Mouse (Mus musculus) lung, postnatal 14 days (tissue): ENCODE results near the gene Fam3c.

Experiments used
- DNase-seq: peaks from one replicate; pipeline ENCODE4 v3.0.0; 2021

The Fam3c gene

GRCm38 (mm10) chr6:22356086-22356507 lies at the start of gene Fam3c:
Gene Fam3c, minus strand, starts transcription at chr6:22356243.
- peak; percentile 97 for DNase-seq

DNA sequence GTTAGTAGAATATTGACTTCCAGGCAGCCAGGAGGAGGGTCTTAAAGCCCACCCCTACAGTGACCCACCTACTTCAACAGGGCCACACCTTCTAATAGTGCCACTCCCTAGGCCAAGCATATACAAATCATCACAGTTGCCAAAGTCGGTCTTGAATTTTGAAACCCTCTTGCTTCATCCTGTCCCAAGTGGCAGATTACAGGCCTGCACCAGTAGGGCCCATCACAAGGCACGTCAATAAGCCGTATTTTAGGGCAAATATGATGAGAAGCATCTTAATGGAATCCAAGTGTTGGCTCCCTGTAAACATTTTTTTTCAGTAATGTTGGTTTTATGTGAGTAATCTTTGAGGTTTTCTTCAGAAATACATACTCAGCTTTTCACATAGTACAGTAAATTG lies 49.0 kb upstream of the Fam3c start:
- DNase-seq: no peak

GRCm38 (mm10) chr6:22403736-22404135 lies 47.7 kb upstream of the Fam3c start:
- no peak for DNase-seq

GRCm38 (mm10) chr6:22403317-22403716 lies 47.3 kb upstream of the Fam3c start:
- no peak for DNase-seq

DNA sequence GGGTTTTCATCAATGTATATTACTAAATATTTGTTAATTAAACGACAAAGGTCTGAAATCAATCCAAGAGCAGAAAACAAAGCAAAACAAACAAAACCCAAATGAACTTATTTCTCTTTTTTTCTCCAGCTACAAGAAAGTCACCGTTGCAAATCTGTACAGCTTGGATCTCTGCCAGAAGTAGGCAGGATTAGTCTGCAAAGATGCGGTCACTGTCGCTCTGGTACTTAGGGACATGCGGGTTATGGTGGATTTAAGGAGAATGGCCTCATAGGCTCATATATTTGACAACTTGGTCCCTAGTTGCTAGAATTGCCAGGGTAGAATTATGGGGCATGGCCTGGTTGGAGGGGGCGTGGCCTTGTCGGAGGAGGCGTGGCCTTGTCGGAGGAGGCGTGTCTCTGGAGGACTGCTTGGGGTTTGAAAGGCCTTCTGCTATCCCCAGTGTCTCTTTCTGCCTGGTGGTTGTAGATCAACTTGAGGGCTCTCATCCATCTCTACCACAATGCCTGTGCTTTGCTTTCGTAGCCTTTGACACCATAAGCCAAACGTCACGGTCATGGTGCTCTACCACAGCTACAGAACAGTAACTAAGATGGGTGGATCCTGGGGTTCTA lies 46.6 kb upstream of the Fam3c start:
- no peak for DNase-seq

GRCm38 (mm10) chr6:22402037-22402436 lies 46.0 kb upstream of the Fam3c start:
- DNase-seq: no peak

- no peak for DNase-seq
Observed at GRCm38 (mm10) chr6:22398079-22398774, 42.2 kb upstream of the Fam3c start.

GRCm38 (mm10) chr6:22395207-22395606 lies 39.2 kb upstream of the Fam3c start:
- no peak for DNase-seq

DNA sequence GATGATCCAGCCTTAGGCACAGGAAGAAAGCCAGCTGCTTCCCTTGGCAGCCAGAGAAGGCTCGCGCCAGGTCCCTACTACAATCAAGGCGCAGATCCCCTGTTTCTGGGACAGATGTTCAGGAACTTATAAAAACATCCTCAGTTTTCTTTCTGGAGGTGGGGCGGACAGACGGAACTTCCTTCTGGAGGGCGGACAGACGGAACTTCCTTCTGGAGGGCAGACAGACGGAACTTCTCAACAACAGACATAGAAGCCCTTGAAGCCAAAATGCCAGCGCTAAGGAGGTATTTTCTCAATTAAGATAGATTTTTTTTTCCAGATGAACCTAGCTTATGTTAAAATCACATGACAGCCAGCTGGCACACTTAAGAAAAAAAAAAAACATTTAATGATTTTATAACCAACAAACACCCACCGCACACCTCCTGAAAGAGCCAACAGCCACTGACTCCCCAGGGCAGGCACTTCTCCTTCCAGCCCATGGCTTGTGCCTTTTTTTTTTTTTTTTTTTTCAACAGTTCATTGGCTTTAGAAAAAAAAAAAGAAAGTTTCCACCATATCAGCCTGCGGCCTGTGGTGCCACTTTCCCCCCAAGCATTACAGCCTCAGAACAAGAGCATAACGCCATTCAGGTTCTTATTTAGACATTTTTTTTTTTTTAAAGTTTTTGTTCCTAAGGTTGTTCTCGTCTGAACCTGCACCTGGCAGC lies 34.8 kb upstream of the Fam3c start:
- peak; percentile 10 for DNase-seq

DNA sequence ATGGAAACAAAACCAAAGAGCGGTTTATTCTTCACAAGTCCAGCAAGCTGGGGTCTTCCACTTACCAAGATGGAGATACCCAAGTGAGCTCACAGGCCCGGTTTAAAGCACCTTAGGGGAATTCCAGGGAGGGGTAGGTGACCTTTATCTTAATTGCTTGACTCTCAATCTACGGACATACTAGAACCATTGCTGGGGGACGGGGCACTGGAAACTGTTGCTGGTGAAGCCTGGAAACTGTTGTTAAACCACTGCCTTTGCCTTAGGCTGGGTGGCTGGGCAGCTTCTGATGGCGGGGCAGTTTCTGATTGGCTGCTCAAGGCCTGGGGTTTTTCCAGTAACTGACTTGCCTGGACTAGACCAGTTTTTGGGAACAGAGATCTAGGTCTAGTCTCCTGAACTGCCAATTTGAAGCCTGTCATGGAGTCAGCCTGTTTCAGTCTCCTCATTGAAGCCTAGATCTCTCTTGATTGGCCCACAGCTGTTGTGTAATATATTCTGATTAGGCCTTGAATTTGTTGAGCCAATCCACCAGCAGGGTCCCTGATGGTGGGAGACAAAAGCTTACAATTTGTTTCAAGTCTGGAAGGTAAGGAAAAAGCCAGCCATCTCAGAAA lies 29.3 kb upstream of the Fam3c start:
- DNase-seq: no peak

DNA sequence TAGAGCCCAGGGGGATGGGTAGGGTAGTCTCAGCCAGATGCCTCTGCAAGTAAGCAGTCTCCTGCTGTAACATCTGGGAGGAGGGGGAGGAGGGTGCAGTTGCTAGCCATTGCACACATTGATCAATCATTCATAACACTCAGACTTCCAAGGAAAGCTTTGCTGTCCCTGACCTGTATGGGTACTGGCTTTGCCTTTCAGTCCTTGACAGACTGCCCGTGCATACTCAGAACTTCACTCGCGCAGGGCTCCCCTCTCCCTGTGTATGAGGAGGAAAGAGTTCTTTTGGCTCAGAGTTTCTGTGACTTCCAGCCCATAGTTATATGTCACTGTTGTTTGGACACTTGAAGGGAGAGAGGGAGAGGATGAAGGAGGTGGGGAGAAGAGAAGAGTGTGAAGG lies 24.2 kb upstream of the Fam3c start:
- DNase-seq: no peak

DNA sequence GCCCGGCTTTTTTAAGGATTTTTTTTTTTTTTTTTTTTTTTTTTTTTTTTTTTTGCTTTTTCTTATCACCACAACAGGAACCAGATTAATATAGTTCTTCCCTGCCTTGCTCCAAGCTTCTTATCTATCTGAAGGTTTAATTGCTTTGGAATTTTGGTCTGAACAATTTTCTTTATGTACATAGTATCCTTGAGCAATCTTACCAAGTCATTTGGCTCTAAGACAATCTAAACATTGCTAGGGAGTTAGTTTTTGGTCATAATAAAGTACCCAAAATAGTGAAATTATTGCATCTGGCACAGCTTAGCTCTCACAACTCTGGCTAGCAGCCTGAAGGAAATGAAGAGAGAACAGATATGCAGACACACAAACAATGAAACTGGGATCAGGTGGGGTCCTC lies 23.8 kb upstream of the Fam3c start:
- no peak for DNase-seq

GRCm38 (mm10) chr6:22378462-22378861 lies 22.4 kb upstream of the Fam3c start:
- DNase-seq: no peak

DNA sequence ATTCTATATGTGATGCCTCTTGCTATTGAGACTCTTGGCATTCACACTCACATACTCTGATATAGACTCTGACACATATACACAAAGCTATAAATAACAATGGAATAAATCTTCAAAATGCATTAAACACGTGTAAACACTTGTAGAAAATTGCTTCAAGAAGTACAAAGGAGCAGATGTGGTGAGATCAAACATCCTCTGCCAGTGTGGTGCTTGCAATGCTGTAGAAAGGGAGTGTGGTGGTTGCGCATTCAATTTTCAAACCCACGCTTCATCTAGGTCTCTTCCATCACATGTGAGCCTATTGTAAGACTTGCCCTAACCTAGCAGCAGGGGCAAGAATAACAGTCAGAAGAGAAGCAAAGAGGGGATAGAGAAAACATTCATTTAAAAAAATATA lies 18.7 kb upstream of the Fam3c start:
- DNase-seq: no peak

DNA sequence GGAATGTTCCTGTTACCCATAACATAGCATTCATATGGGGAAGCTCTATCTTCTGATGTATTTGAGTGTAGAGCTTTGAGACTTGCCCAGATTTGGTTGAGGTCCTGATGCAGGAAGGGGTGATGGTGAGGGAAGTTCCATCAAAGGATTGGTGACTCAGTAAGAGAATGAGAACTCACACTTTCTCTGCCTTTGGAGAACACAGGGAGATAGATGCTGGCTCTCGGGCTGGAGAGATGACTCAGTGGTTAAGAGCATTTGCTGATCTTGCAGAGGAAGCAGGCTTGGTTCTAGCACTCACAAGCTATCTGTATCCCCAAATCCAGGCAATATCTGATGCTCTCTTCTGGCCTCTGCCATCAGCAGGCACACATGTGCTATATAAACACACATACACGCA lies 17.4 kb upstream of the Fam3c start:
- no peak for DNase-seq

DNA sequence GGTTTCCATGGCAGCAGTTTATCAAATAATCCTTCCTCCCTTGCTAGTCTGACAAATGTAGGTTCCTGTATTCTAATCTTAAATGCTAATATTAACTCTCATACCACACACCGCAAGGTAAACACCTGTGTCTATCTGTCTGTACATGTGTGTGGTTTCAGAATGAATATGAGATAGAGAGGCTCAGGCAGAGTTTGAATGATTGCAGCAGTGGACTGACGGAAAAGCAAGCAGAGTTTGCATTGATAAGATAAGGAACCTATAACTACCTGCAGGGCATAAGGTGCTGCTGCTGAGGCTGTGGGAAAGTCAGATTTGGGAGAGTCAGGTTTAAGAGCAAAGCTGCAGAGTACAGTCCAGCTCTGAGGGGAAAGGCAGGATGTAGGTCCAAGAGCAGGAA lies 10.9 kb upstream of the Fam3c start:
- DNase-seq: no peak

DNA sequence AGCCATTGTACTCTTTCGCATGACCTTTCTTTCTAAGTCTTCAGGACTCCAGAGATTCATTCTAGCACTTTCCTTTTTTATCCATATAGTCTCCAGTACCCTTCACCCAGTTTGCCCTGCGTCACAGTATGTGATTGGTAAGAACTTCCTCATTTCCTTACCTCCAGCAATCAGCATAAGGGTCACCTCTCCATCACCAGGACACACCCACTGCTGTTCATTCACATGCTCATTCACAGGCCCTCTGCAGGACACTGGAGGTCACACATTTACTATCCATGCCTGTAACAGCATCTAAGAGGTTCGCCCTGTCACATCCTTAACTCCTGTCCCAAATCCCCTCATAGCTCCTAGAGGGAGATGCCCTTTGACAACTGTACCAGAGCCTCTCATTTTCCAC lies 7.5 kb upstream of the Fam3c start:
- DNase-seq: no peak

- no peak for DNase-seq
Observed at GRCm38 (mm10) chr6:22361941-22362340, 5.9 kb upstream of the Fam3c start.

DNA sequence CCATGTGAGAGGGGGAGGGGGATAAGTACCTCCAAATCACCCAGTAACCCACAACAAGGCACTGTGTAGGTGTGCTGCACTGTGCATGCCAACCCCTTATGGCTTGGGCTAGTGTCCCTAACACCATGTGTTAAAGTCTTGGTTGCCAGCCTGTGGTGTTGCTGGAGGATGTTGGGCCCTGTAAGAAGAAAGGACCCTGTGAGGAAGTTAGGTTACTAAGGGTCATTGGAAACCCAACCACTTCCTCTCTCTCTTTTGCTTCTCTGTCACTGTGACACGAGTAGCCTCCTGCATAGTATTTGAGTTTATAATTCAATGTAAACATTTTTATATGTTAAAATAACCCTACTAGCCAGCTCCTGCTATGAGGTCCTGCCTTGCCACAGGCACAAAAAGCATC lies 3.0 kb upstream of the Fam3c start:
- DNase-seq: no peak

DNA sequence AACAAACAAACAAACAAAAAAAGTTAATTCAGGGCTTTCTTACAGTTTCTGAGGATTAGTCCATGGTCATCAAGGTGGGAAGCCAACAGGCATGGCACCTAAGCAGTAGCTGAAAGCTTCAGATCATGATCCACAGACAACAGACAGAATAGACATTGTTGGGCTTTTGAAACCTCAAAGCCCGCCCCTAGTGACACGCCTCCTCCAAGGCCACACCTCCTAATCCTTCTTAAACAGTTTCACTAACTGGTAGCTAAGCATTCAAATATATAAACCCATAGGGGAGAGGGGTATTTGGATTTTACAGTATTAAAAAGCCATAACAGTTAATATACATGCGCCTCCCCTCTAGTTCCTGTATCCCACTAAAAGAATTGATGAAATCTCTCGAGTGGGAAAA lies 1.3 kb upstream of the Fam3c start:
- DNase-seq: no peak

- DNase-seq: no peak
Observed at GRCm38 (mm10) chr6:22355396-22356085, 502 bp downstream of the Fam3c start.

DNA sequence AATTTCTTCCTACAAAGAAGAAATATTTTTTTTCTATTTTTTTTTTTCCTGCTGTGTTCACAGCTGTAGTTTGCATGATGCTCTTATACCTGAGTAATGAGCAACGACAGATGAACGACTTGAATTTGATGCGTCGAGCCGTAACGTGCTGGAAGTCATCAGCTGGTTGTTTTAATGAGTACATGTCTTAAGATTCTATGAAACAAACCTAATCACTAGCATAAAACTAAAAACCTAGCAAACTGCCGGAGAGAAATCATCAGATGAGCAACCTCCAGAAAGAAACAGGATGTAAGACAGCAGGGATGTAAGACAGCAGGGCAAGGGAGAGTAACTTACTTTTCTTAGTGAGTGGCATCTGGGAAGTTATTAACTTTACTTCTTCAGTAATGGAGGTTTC lies 1.4 kb downstream of the Fam3c start:
- no peak for DNase-seq

DNA sequence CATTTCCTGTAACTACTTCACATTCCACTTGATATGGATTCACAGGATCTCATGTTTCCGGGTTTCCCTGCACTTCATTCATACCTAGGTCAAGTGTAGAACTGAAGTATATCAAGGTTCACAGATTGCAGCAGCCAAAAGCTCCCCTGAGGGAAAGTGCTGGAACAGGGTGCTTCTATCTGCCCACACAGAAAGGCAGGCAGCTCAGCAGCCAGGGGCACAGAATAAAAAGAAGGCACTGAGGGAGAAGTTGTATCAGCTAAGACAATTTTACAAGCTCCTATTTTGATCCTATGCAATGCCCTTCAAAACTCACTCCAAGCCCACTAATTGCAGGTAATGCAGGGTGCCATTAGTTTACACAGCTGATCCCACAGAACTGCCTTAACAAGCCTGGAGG lies 2.0 kb downstream of the Fam3c start:
- DNase-seq: no peak
